Mouse (Mus musculus): ENCODE measurements around the gene Rnf169. TPM values are rescaled to one million over a fixed set of nuclear protein-coding genes. Genes with fewer than 3 reads are reported as not detected.
"Not testable (repeated sequence)": the region's sequence is repeated elsewhere in the genome, so short reads cannot be mapped to it uniquely, and the experiment has no call there.

Rnf169 gene
- polyA plus RNA-seq, 1 experiment from 2014 or later = 7.0 TPM

GRCm38 (mm10) chr7:99979546-99980131 lies 609 bp downstream of the Rnf169 start:
- no peak for DNase-seq (ENCODE audit: low spot score)

GRCm38 (mm10) chr7:99979081-99979480 lies 1.2 kb downstream of the Rnf169 start:
- DNase-seq (ENCODE audit: low spot score) = no peak

GRCm38 (mm10) chr7:99978041-99978440 lies 2.2 kb downstream of the Rnf169 start:
- no peak for DNase-seq (ENCODE audit: low spot score)

GRCm38 (mm10) chr7:99975819-99976575 lies 4.3 kb downstream of the Rnf169 start:
- no peak for DNase-seq (ENCODE audit: low spot score)

GRCm38 (mm10) chr7:99974208-99974970 lies 5.9 kb downstream of the Rnf169 start:
- no peak for DNase-seq (ENCODE audit: low spot score)

- DNase-seq (ENCODE audit: low spot score) = not testable (repeated sequence)
Observed at GRCm38 (mm10) chr7:99972912-99973311, 7.3 kb downstream of the Rnf169 start.

- DNase-seq (ENCODE audit: low spot score) = no peak
Observed at GRCm38 (mm10) chr7:99971926-99972325, 8.3 kb downstream of the Rnf169 start.

GRCm38 (mm10) chr7:99969151-99969550 lies 11.1 kb downstream of the Rnf169 start:
- no peak for DNase-seq (ENCODE audit: low spot score)

- DNase-seq (ENCODE audit: low spot score) = no peak
Observed at GRCm38 (mm10) chr7:99966011-99966721, 14.1 kb downstream of the Rnf169 start.

GRCm38 (mm10) chr7:99965020-99965841 lies 15.0 kb downstream of the Rnf169 start:
- DNase-seq (ENCODE audit: low spot score) = no peak

GRCm38 (mm10) chr7:99963237-99963860 lies 16.9 kb downstream of the Rnf169 start:
- DNase-seq (ENCODE audit: low spot score) = no peak

- DNase-seq (ENCODE audit: low spot score) = no peak
Observed at GRCm38 (mm10) chr7:99962536-99963236, 17.6 kb downstream of the Rnf169 start.

GRCm38 (mm10) chr7:99961518-99961917 lies 18.7 kb downstream of the Rnf169 start:
- DNase-seq (ENCODE audit: low spot score) = no peak

GRCm38 (mm10) chr7:99960571-99960970 lies 19.7 kb downstream of the Rnf169 start:
- not testable (repeated sequence) for DNase-seq (ENCODE audit: low spot score)

- no peak for DNase-seq (ENCODE audit: low spot score)
Observed at GRCm38 (mm10) chr7:99957226-99957965, 22.9 kb downstream of the Rnf169 start.

- no peak for DNase-seq (ENCODE audit: low spot score)
Observed at GRCm38 (mm10) chr7:99956095-99956494, 24.2 kb downstream of the Rnf169 start.

GRCm38 (mm10) chr7:99954212-99954611 lies 26.0 kb downstream of the Rnf169 start:
- peak; percentile 85 for DNase-seq (ENCODE audit: low spot score)

- peak; percentile 19 for DNase-seq (ENCODE audit: low spot score)
Observed at GRCm38 (mm10) chr7:99953442-99954098, 26.7 kb downstream of the Rnf169 start.
